Mouse (Mus musculus) midbrain, embryonic 16.5 days (tissue): Measurements from ENCODE around the gene Kif5c. TPM values are rescaled to one million over a fixed set of nuclear protein-coding genes. Genes with fewer than 3 reads are reported as not detected.

Experiments used
- ATAC-seq: fragments of 200-750 bp; cut with Nextera tagmentation; 2 replicates; pipeline ENCODE4 v1.8.0; 2017; ENCODE audit warnings: moderate TSS enrichment
- H3K27ac ChIP-seq: fragments of 300-500 bp; sonication (generic); 2 replicates; pipeline ENCODE4 v1.5.1; 2014; ENCODE audit warnings: mild to moderate bottlenecking, low read length, mixed read lengths
- H3K27me3 ChIP-seq: fragments of 300-500 bp; sonication (generic); 2 replicates; pipeline ENCODE4 v1.6.1; 2014; ENCODE audit warnings: low read depth, low read length, mixed read lengths; ENCODE audit not compliant: control insufficient read depth, insufficient read depth
- H3K36me3 ChIP-seq: fragments of 300-500 bp; sonication (generic); 2 replicates; pipeline ENCODE4 v1.6.1; 2014; ENCODE audit warnings: mild to moderate bottlenecking, low read length, moderate library complexity, mixed read lengths; ENCODE audit not compliant: control insufficient read depth, insufficient read depth
- H3K4me1 ChIP-seq: fragments of 300-500 bp; sonication (generic); 2 replicates; pipeline ENCODE4 v1.6.1; 2014; ENCODE audit warnings: mild to moderate bottlenecking, low read length, mixed read lengths; ENCODE audit not compliant: control insufficient read depth, insufficient read depth
- H3K4me2 ChIP-seq: fragments of 300-500 bp; sonication (generic); 2 replicates; pipeline ENCODE4 v1.6.1; 2014; ENCODE audit warnings: mild to moderate bottlenecking, low read length, mixed read lengths
- H3K4me3 ChIP-seq: fragments of 300-500 bp; sonication (generic); 2 replicates; pipeline ENCODE4 v1.5.1; 2014; ENCODE audit warnings: low read depth, mild to moderate bottlenecking, low read length, moderate library complexity, mixed read lengths
- H3K9ac ChIP-seq: fragments of 300-500 bp; sonication (generic); 2 replicates; pipeline ENCODE4 v1.6.1; 2014; ENCODE audit warnings: low read depth, low read length, mixed read lengths
- H3K9me3 ChIP-seq: fragments of 300-500 bp; sonication (generic); replicated peaks from 2 replicates; pipeline ENCODE4 v1.6.1; 2014; ENCODE audit warnings: mild to moderate bottlenecking, low read length, mixed read lengths; ENCODE audit not compliant: control insufficient read depth, poor library complexity, severe bottlenecking
- WGBS: fragments of 180-500 bp; shearing (Covaris S2); extraction: QIAGEN DNeasy Blood & Tissue Kit; methylation state at CpG from one replicate; pipeline ENCODE4 v1.1.7; 2014; 5-methylcytosine and 5-hydroxymethylcytosine counted together
- polyA plus RNA-seq: library from polyadenylated mRNA; unstranded; fragments of >200 nt; fragmentation: Nextera tagmentation; extraction: Ambion mirVana; gene quantifications from 2 replicates; pipeline ENCODE4 v1.2.1, GENCODE M21; 2015

Kif5c gene
- polyA plus RNA-seq, 1 experiment from 2014 or later = 194 TPM

DNA sequence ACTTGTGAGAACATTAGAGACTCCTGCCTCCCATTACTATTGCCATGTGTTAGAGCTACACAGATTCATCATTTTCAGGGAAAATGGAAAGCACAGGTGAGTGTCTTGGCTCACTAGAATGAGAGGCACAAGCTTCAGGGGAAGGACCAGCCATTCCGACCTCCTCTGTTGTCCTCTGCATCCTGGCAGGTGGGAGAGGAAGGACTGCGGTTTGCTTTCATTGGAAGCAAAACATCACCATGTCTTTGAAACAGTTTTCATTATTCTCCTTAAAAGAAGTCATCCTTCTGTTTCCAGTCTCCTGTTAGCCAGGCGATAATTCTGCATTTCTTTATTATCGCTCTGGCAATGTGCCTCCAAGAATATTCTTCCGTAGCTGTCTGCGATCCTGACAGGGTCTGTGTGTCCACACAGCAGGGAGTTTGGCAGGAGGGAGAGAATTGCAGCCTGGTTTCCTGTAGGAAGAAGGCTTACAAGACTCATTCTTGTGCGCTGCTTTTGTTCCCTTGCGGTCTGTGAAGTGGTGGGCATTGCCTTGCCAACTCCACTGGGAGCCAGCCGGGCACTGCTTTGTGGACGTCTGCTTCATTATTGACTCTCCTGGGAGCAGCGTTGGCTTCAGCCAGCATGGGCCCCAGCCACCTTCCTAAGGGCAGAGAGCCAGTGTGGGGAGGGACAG is 36.2 kb downstream of the Kif5c start:
- 26% methylated on average over 11 of the region's 11 CpGs for WGBS
- Histone ChIP-seq H3K27me3 (no peaks in the 10 kb centered on the region), H3K36me3 (no peaks in the 10 kb centered on the region), H3K4me2 (peak overlapping the region; percentile 17; the same call in 1 of the 2 replicates), H3K4me3 (no peak overlapping the region), H3K27ac (peak overlapping the region; percentile 65), H3K9ac (peak overlapping the region; percentile 36), H3K9me3 (no peaks in the 10 kb centered on the region), H3K4me1 (peaks cover 36% of the 10 kb centered on the region)
- no peak; the same call in 1 of the 2 replicates for ATAC-seq

DNA sequence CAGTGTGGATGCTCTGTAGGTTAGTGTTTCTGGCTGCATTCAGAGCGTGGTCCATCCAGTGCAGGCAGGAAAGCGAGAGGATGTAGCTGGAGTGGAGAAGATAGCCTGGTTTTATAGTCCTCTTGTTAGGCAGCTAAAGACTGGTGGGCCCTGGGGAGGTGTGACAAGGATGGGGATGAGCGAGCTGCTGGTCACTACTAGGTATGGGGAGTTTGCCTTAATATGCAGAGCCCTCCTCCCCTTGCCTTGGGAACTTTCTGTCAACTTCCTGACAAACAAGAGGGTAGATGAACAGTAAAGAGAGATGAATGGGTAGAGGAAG is 36.7 kb downstream of the Kif5c start:
- ATAC-seq = peak; percentile 65; the same call in 1 of the 2 replicates
- Histone ChIP-seq H3K36me3 (no peaks in the 10 kb centered on the region), H3K4me3 (no peak overlapping the region), H3K4me2 (peak overlapping the region; percentile 17; the same call in 1 of the 2 replicates), H3K9me3 (no peaks in the 10 kb centered on the region), H3K9ac (peak overlapping the region; percentile 36), H3K27me3 (no peaks in the 10 kb centered on the region), H3K4me1 (peaks cover 40% of the 10 kb centered on the region), H3K27ac (peak overlapping the region; percentile 65)
- WGBS = 71% methylated on average over 3 of the region's 3 CpGs

DNA sequence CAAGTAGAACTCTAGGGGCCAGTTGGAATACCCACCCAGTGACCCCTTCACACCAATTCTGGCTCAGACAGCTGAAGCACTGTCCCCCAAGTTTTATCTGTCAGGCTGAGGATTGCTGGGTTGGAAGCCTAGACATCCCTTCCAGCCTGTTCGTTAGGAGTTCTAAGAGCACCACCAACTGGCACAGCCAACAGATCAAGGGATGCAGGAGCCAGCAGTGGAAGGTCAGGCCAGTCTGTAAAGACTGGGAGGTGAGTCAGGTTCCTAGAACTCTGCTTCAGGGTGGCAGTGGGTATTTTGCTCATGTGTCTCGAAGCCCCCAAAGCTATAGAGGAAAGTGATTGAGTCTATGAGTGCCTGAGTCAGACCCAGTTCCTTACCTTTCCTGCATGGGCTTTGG is 37.9 kb downstream of the Kif5c start:
- Histone ChIP-seq H3K9me3 (no peaks in the 10 kb centered on the region), H3K27ac (no peak overlapping the region), H3K4me1 (peaks cover 46% of the 10 kb centered on the region), H3K27me3 (no peaks in the 10 kb centered on the region), H3K4me2 (no peak overlapping the region), H3K36me3 (no peaks in the 10 kb centered on the region), H3K4me3 (no peak overlapping the region), H3K9ac (no peak overlapping the region)
- WGBS = 80% methylated on average over 2 of the region's 2 CpGs
- no peak for ATAC-seq

DNA sequence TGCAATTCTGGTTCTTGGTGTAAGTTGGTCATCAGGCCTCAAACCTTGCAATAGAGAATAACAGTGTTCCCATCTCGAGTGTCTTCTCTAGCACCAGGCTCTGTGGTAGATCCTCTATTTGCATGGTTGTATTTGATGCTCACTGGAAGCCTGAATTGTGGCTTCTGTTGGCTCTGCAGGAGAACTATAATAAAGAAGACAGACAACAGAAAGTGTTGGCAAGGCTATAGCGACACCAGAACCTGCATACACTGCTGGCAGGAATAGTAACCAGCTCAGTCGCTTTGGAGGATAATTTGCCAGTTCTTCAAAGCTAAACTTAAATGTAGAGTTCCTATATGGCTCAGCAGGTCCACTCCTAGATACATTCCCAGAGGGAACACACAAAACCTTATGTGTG is 38.6 kb downstream of the Kif5c start:
- no peak overlapping the region for H3K27ac ChIP-seq
- no peak for ATAC-seq
- no peak overlapping the region for H3K4me2 ChIP-seq
- no peak overlapping the region for H3K9ac ChIP-seq
- H3K4me1 ChIP-seq = peaks cover 47% of the 10 kb centered on the region
- H3K36me3 ChIP-seq = no peaks in the 10 kb centered on the region
- no peaks in the 10 kb centered on the region for H3K9me3 ChIP-seq
- 75% methylated on average over 3 of the region's 3 CpGs for WGBS
- H3K27me3 ChIP-seq = no peaks in the 10 kb centered on the region
- no peak overlapping the region for H3K4me3 ChIP-seq

- no peak overlapping the region for H3K4me2 ChIP-seq
- H3K9ac ChIP-seq = no peak overlapping the region
- H3K4me3 ChIP-seq = no peak overlapping the region
- ATAC-seq = no peak
- 58% methylated on average over 4 of the region's 4 CpGs for WGBS
- H3K4me1 ChIP-seq = peaks cover 44% of the 10 kb centered on the region
- H3K27ac ChIP-seq = no peak overlapping the region
- H3K27me3 ChIP-seq = no peaks in the 10 kb centered on the region
- no peaks in the 10 kb centered on the region for H3K36me3 ChIP-seq
- no peaks in the 10 kb centered on the region for H3K9me3 ChIP-seq
Measured at GRCm38 (mm10) chr2:49658988-49659387, 39.9 kb downstream of the Kif5c start.

- H3K27ac ChIP-seq = no peak overlapping the region
- 39% methylated on average over 8 of the region's 8 CpGs for WGBS
- H3K36me3 ChIP-seq = no peaks in the 10 kb centered on the region
- no peak overlapping the region for H3K9ac ChIP-seq
- no peak for ATAC-seq
- no peak overlapping the region for H3K4me2 ChIP-seq
- H3K27me3 ChIP-seq = no peaks in the 10 kb centered on the region
- peaks cover 35% of the 10 kb centered on the region for H3K4me1 ChIP-seq
- no peak overlapping the region for H3K4me3 ChIP-seq
- H3K9me3 ChIP-seq = no peaks in the 10 kb centered on the region
Measured at GRCm38 (mm10) chr2:49659964-49660363, 40.9 kb downstream of the Kif5c start.

DNA sequence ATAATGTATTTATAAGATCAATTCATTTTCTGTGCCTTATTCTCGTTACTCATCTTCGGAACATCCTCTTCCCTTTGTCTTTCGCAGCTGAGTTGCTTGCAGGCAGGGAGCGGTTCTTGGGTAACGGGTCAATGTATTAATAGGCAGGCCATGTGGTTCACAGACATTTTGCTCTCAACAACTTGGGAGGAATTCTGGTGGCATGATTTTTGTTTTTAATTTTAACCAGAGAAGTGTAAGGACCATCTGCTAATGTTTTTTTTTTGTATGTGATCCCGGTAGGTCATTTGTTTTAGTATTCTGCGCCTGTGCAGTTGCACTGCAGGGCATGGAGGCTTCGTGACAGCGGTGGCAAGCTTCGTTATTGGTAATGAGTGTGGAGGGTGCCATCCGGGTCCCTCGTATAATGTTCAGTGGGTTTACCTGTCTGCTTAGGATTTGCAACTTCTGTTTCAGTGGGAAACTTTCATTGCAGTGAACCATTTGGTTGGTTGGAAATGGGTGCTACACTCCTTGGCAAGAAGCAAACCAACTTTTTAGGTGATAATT is 41.4 kb downstream of the Kif5c start:
- 68% methylated on average over 12 of the region's 12 CpGs for WGBS
- no peaks in the 10 kb centered on the region for H3K27me3 ChIP-seq
- peaks cover 30% of the 10 kb centered on the region for H3K4me1 ChIP-seq
- H3K27ac ChIP-seq = no peak overlapping the region
- H3K4me3 ChIP-seq = no peak overlapping the region
- no peak for ATAC-seq
- no peaks in the 10 kb centered on the region for H3K36me3 ChIP-seq
- no peaks in the 10 kb centered on the region for H3K9me3 ChIP-seq
- H3K4me2 ChIP-seq = no peak overlapping the region
- H3K9ac ChIP-seq = no peak overlapping the region

DNA sequence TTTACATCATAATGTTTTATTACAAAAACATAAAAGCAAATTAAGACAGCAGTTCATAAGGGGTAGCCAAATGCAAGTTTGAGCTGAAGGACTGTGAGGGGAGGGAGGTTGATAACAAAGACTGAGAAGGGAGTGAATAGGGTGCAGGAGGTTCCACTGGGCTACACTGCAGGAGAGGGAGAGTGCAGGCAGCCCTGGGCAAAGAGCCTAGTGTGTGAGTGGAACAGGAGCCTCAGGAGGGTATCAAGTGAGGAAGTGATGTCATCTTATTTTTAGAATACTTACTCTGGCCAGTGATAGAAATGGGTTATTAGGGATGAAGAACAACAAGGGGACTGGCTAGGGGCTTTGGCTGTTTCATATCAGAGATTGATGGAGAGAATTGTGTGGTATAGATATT is 42.2 kb downstream of the Kif5c start:
- Histone ChIP-seq H3K36me3 (no peaks in the 10 kb centered on the region), H3K9ac (no peak overlapping the region), H3K27ac (no peak overlapping the region), H3K4me2 (no peak overlapping the region), H3K27me3 (no peaks in the 10 kb centered on the region), H3K9me3 (no peaks in the 10 kb centered on the region), H3K4me1 (peaks cover 24% of the 10 kb centered on the region; the same call in 1 of the 2 replicates), H3K4me3 (no peak overlapping the region)
- ATAC-seq = no peak

DNA sequence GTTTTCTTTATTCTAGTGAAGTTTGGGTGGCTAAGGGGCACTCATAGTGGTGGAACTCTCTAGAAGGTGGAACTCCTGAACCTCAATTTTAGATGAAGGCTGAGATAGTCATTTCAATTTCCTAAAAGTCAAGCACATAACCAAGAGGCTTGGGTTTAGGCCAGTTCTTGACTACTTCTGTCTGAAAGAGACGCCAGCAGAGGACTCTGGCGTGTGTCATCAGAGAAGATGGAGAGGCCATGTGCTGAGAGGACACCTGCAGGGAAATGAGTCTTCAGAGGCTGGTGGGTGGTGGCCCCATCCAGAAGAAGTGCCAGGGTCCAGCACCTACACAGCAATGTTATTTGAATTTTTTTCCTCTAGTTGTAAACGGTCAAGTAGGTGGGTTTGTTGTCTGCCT is 42.8 kb downstream of the Kif5c start:
- Histone ChIP-seq H3K4me2 (no peak overlapping the region), H3K9ac (no peak overlapping the region), H3K36me3 (no peaks in the 10 kb centered on the region), H3K9me3 (no peaks in the 10 kb centered on the region), H3K4me1 (peaks cover 24% of the 10 kb centered on the region; the same call in 1 of the 2 replicates), H3K4me3 (no peak overlapping the region), H3K27ac (no peak overlapping the region), H3K27me3 (no peaks in the 10 kb centered on the region)
- WGBS = 86% methylated on average over 3 of the region's 3 CpGs
- ATAC-seq = no peak
